Mouse (Mus musculus) spleen, adult 2 months (tissue): Measurements from ENCODE around the gene Rras2. TPM values are rescaled to one million over a fixed set of nuclear protein-coding genes. Genes with fewer than 3 reads are reported as not detected.

Source experiments
- DNase-seq, 2 experiments: peaks; one replicate each; pipeline versions ENCODE4 v3.0.0 to v3.0.0-alpha.2; 2012 to 2021; ENCODE audit warnings: low spot score in 2 of 2, low read depth in 1 of 2
- H3K27ac ChIP-seq: fragments of 200-500 bp; 2 replicates; pipeline ENCODE4 v1.5.1; 2012; ENCODE audit warnings: low read length, inconsistent platforms; ENCODE audit not compliant: insufficient read depth
- H3K27me3 ChIP-seq: fragments of 200-500 bp; 2 replicates; pipeline ENCODE4 v1.6.1; 2012; ENCODE audit warnings: mild to moderate bottlenecking, moderate library complexity, low read length, inconsistent platforms; ENCODE audit not compliant: control insufficient read depth, insufficient read depth
- H3K36me3 ChIP-seq: fragments of 200-500 bp; 2 replicates; pipeline ENCODE4 v1.6.1; 2012; ENCODE audit warnings: mild to moderate bottlenecking, low read length, inconsistent platforms; ENCODE audit not compliant: control insufficient read depth, insufficient read depth
- H3K4me1 ChIP-seq: fragments of 200-500 bp; 2 replicates; pipeline ENCODE4 v1.6.1; 2011; ENCODE audit warnings: inconsistent platforms; ENCODE audit not compliant: control insufficient read depth, insufficient read depth, insufficient read length
- H3K4me3 ChIP-seq: fragments of 200-500 bp; 2 replicates; pipeline ENCODE4 v1.5.1; 2011; ENCODE audit warnings: mild to moderate bottlenecking, inconsistent platforms; ENCODE audit not compliant: insufficient read depth, insufficient read length; ENCODE audit errors: extremely low read depth
- CTCF ChIP-seq: fragments of 200-500 bp; IDR thresholded peaks from 2 replicates; pipeline ENCODE4 v1.5.1; 2011; ENCODE audit warnings: mild to moderate bottlenecking, inconsistent platforms; ENCODE audit not compliant: insufficient read depth, insufficient read length, insufficient replicate concordance; ENCODE audit errors: extremely low read depth
- POLR2A ChIP-seq: fragments of 200-500 bp; IDR thresholded peaks from 2 replicates; pipeline ENCODE4 v1.6.1; 2011; ENCODE audit warnings: low read depth, low read length, inconsistent platforms
- WGBS: fragments of 180-500 bp; shearing (Covaris S2); methylation state at CpG from one replicate; pipeline ENCODE4 v1.1.7; 2018; 5-methylcytosine and 5-hydroxymethylcytosine counted together
- polyA plus RNA-seq: library from polyadenylated mRNA; depleted of rRNA; stranded (reverse); fragments of >200 nt; gene quantifications from 2 replicates; pipeline ENCODE4 v1.2.3, GENCODE M21; 2012

The Rras2 gene
- polyA plus RNA-seq, 1 experiment, result 14.4 TPM

DNA sequence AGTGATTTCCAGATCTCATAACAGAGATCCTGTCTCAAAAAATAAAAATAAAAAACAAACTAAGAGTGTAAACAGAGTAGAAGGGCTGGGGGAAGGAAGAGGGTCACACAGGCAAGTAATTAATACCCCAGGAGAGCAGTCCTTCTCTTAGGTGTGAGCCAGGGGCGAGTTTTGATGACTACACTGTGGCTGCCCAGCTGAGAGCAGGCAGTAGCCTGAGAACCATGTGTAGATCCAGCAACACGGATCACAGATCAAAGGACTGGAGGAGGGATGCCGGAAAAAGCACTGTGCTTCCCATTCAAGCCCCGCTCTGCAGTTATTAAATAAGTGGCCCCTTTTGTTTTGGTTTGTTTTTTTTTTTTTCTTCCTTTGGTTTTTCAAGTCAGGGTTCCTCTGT is 15.0 kb downstream of the Rras2 start:
- WGBS, result 84% methylated on average over 4 of the region's 4 CpGs
- Histone ChIP-seq H3K27me3 (no peaks in the 10 kb centered on the region), H3K4me3 (no peak overlapping the region), H3K4me1 (peaks cover 8% of the 10 kb centered on the region; the same call in 1 of the 2 replicates), H3K27ac (no peak overlapping the region; the same call in 1 of the 2 replicates), H3K36me3 (no peaks in the 10 kb centered on the region)
- TF ChIP-seq CTCF (no peak), POLR2A (no peak)
- DNase-seq, result no peak

DNA sequence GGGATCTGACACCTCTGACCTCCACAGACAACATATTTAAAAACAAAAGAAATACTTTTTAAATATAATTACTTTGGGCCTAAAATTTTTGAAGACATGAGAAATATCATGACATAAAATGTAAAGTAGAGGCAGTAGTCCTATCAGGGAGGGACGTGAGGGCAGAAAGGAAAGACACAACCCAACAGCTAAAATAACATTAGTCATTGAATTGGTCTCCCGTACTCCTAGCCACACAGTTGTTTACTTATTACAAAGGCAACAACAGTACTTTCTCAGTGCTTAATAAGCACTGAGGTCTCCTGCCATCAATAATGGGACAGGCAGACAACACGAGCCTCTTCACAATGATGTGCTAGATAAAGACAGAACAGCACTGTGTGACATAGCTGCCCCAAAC is 16.2 kb downstream of the Rras2 start:
- Histone ChIP-seq H3K4me1 (peaks cover 12% of the 10 kb centered on the region; the same call in 1 of the 2 replicates), H3K27ac (no peak overlapping the region), H3K36me3 (no peaks in the 10 kb centered on the region), H3K27me3 (no peaks in the 10 kb centered on the region), H3K4me3 (no peak overlapping the region)
- DNase-seq, result no peak
- TF ChIP-seq CTCF (no peak), POLR2A (no peak)
- 83% methylated on average over 3 of the region's 3 CpGs for WGBS

DNA sequence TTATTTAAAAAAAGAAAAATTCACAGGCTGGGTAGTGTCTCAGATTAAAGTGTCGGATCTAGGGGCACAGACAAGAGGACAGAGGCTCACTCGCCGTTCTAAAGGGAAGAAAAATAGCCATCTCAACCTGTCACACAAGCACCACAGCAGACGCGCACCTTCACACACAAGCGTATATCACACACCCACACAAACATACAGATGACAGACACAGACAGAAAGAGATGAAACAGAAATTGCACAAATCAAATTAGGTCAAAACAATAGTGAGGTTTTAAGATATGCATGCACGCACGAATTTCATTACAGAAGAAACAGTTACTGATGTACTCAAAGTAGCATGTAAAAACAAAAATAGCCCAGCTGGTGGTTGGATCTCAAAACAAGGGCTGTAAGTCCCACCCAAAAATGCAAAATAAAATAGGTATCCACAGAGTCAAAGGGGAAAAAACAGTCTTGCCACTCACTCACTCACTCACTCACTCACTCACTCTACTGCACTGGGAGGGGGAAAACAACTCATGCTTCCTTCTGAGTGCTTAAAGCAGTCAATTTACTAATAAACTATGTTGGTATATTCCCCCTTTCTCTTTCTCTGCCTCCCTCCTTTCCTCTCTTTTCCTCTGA is 23.9 kb downstream of the Rras2 start:
- Histone ChIP-seq H3K4me1 (peaks cover 46% of the 10 kb centered on the region), H3K27me3 (no peaks in the 10 kb centered on the region), H3K4me3 (no peak overlapping the region), H3K36me3 (no peaks in the 10 kb centered on the region), H3K27ac (peak overlapping the region; percentile 51)
- DNase-seq, result no peak
- TF ChIP-seq CTCF (no peak), POLR2A (no peak)
- WGBS, result 53% methylated on average over 8 of the region's 8 CpGs

DNA sequence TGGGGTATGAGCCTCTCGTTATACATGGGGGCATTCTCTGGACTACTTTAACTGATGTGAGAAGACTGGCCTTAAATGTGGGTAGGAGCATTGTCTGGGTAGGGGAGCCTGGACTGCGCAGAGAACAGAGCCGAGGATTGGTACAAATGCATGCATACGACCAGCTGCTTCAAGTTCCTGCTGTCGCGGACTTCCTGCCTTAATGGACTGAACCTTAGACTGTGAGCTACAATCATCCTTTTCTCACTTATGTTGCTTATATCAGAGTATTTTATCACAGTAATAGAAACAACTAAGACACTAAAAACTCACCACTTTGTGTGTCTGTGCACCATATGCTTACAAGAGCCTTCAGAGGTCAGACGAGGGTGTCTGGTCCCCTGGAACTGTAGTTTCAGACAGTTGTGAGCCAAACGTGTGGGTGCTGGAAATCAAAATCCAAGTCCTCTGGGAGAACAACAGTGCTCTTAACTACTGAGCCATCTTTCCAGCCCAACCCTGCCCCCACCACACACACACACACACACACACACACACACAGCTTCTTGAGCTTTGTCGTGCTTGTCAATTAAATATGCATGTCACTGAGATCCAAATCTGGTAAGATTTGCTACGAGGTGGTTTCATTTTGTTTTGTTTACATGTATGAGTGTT is 26.6 kb downstream of the Rras2 start:
- 55% methylated on average over 10 of the region's 10 CpGs for WGBS

DNA sequence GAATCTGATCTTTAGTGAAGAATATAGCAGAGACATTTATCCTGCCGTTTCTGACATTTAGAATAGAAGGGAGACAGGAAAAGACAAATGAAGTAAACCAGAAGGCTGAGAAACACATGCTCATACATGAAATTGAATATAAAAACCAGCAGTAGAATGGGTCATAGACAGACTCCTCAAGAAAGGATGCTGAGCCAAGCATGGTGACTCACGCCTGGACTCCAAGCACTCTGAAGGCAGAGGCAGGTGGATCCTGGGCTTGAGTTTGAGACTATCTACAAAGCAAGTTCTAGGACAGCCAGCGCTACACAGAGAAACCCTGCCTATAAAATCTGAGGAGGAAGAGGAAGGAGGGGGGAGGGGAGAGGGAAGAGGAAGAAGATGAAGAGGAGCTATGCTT is 27.4 kb downstream of the Rras2 start:
- WGBS, result 69% methylated on average over 3 of the region's 3 CpGs
- Histone ChIP-seq H3K36me3 (no peaks in the 10 kb centered on the region), H3K4me1 (peaks cover 55% of the 10 kb centered on the region), H3K27ac (no peak overlapping the region), H3K27me3 (no peaks in the 10 kb centered on the region), H3K4me3 (no peak overlapping the region)
- TF ChIP-seq POLR2A (no peak), CTCF (no peak)
- DNase-seq, result no peak

More for the DNA sequence above, 26.6 kb downstream of the Rras2 start:
- TF ChIP-seq POLR2A, result no peak
- Histone ChIP-seq H3K4me3 (no peak overlapping the region), H3K36me3 (no peaks in the 10 kb centered on the region), H3K27me3 (no peaks in the 10 kb centered on the region), H3K4me1 (peaks cover 55% of the 10 kb centered on the region), H3K27ac (peak overlapping the region; percentile 45)
- DNase-seq, result no peak

DNA sequence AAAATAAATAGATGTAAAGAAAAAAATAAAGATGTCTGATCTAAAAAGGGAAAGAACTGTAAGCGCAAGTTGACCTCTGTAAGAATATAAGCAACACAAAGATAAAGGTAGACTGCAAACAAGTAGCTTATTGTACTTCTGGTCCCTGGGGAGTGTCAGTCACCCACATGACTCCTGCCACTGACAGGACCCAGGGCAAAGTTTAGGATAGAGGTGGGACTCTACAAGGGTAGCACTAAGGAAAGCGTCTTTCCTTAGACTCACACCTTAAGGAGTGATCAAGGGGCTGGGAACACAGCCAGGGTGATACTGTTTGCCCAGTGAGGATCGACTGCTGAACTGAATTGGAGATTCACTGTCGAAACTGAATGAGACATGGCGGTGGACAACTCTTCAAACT is 28.7 kb downstream of the Rras2 start:
- 88% methylated on average over 5 of the region's 5 CpGs for WGBS
- DNase-seq, result no peak
- Histone ChIP-seq H3K27me3 (no peaks in the 10 kb centered on the region), H3K36me3 (no peaks in the 10 kb centered on the region), H3K27ac (0 out of 2 replicates have a peak overlapping the region, but pooled peaks have one; percentile 3), H3K4me3 (no peak overlapping the region), H3K4me1 (peaks cover 54% of the 10 kb centered on the region)
- no peak for TF ChIP-seq POLR2A
- TF ChIP-seq CTCF, result no peak

DNA sequence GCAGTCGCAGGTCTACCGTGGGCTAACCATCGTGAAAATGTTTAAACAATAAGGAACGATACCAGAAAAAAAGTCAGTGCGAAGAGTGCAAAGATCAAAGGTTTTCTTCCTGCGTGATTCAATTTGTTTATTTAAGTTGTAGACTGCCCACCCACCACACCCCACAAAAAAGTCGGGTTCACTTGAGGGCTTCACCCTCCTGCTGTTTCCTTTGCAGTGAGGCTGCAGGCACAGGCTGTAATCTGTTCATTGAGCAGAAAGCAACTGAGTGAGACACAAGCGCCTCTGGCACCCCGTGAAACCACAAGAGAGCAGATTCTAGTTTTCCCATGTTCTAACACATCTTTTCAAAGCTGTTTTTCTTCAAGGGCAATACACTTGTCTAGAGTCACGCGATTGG is 29.6 kb downstream of the Rras2 start:
- Histone ChIP-seq H3K27ac (peak overlapping the region; percentile 66; the same call in 1 of the 2 replicates), H3K4me1 (peaks cover 58% of the 10 kb centered on the region), H3K36me3 (no peaks in the 10 kb centered on the region), H3K27me3 (no peaks in the 10 kb centered on the region), H3K4me3 (no peak overlapping the region)
- WGBS, result 36% methylated on average over 11 of the region's 11 CpGs
- peak; percentile 41 to 55 for DNase-seq
- TF ChIP-seq CTCF (no peak), POLR2A (no peak)
